Mouse (Mus musculus) 3134 (cell line): Measurements from ENCODE around the gene Yae1d1.
"Not testable (repeated sequence)": the region's sequence is repeated elsewhere in the genome, so short reads cannot be mapped to it uniquely, and the experiment has no call there.

Experiments used
- DNase-seq: peaks from one replicate; pipeline ENCODE4 v3.0.0-alpha.2; 2011; ENCODE audit warnings: low spot score; ENCODE audit not compliant: insufficient read length; ENCODE audit errors: extremely low read depth

The Yae1d1 gene

GRCm38 (mm10) chr13:17992697-17993514 lies at the start of gene Yae1d1:
TSS of gene Yae1d1 (minus strand) at chr13:17993349.
- peak; percentile 86 for DNase-seq

GRCm38 (mm10) chr13:18038814-18039213 lies 45.7 kb upstream of the Yae1d1 start:
- DNase-seq = no peak

- no peak for DNase-seq
Observed at GRCm38 (mm10) chr13:18016604-18017003, 23.5 kb upstream of the Yae1d1 start.

GRCm38 (mm10) chr13:18013205-18013604 lies 20.1 kb upstream of the Yae1d1 start:
- DNase-seq = no peak

- no peak for DNase-seq
Observed at GRCm38 (mm10) chr13:18011055-18011454, 17.9 kb upstream of the Yae1d1 start.

GRCm38 (mm10) chr13:17993515-17993847 lies 332 bp upstream of the Yae1d1 start:
- no peak for DNase-seq

- no peak for DNase-seq
Observed at GRCm38 (mm10) chr13:17992009-17992408, 1.1 kb downstream of the Yae1d1 start.

- DNase-seq = peak; percentile 30
Observed at GRCm38 (mm10) chr13:17983194-17983593, 10.0 kb downstream of the Yae1d1 start.

GRCm38 (mm10) chr13:17982634-17983033 lies 10.5 kb downstream of the Yae1d1 start:
- DNase-seq = no peak

GRCm38 (mm10) chr13:17976854-17977739 lies 16.1 kb downstream of the Yae1d1 start:
- DNase-seq = no peak

- DNase-seq = peak; percentile 71
Observed at GRCm38 (mm10) chr13:17975891-17976290, 17.3 kb downstream of the Yae1d1 start.

GRCm38 (mm10) chr13:17975457-17975856 lies 17.7 kb downstream of the Yae1d1 start:
- DNase-seq = no peak

- no peak for DNase-seq
Observed at GRCm38 (mm10) chr13:17974734-17975133, 18.4 kb downstream of the Yae1d1 start.

- DNase-seq = no peak
Observed at GRCm38 (mm10) chr13:17960613-17961012, 32.5 kb downstream of the Yae1d1 start.

- no peak for DNase-seq
Observed at GRCm38 (mm10) chr13:17954282-17954681, 38.9 kb downstream of the Yae1d1 start.

- not testable (repeated sequence) for DNase-seq
Observed at GRCm38 (mm10) chr13:17950581-17950980, 42.6 kb downstream of the Yae1d1 start.

- no peak for DNase-seq
Observed at GRCm38 (mm10) chr13:17949555-17949954, 43.6 kb downstream of the Yae1d1 start.

GRCm38 (mm10) chr13:17944078-17944917 lies 48.9 kb downstream of the Yae1d1 start, which contains the start of gene Rala:
TSS of gene Rala (minus strand) at chr13:17944239.
- DNase-seq = peak; percentile 90

- no peak for DNase-seq
Observed at GRCm38 (mm10) chr13:17943306-17944077, 49.7 kb downstream of the Yae1d1 start.

GRCm38 (mm10) chr13:17942338-17942737 lies 50.8 kb downstream of the Yae1d1 start:
- no peak for DNase-seq
